Mouse (Mus musculus): ENCODE results near the gene Atp6ap2.

DNA sequence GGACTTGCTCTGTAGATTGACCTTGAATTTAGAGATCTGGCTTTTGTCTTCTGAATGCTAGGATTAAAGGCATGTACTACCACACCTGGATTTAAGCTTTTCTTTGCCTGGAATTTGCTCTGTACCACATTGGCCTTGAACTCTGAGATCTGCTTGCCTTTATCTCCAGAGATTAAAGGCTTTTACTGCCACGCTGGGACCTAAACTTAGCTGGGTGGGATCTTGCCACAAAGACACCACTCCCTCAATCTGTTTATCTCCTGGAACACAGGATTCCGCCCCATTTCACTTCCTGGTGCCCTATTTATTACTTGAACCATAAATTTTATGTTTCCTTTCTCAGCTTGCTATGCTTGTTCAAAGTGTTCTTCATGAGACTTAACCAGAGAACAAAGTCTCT, 23.6 kb downstream of the Atp6ap2 start:
- TF ChIP-seq POLR2A (IDR thresholded peaks at IDR 0.05; ENCODE audit: low read depth, low read length), result no peak
- no peak for TF ChIP-seq CTCF (conservative IDR thresholded peaks at IDR 0.05; ENCODE audit: insufficient read depth, insufficient read length, low read depth, low read length)
